Comparison of ENCODE assay signal across 7 mouse cellular contexts in the genomic region with DNA sequence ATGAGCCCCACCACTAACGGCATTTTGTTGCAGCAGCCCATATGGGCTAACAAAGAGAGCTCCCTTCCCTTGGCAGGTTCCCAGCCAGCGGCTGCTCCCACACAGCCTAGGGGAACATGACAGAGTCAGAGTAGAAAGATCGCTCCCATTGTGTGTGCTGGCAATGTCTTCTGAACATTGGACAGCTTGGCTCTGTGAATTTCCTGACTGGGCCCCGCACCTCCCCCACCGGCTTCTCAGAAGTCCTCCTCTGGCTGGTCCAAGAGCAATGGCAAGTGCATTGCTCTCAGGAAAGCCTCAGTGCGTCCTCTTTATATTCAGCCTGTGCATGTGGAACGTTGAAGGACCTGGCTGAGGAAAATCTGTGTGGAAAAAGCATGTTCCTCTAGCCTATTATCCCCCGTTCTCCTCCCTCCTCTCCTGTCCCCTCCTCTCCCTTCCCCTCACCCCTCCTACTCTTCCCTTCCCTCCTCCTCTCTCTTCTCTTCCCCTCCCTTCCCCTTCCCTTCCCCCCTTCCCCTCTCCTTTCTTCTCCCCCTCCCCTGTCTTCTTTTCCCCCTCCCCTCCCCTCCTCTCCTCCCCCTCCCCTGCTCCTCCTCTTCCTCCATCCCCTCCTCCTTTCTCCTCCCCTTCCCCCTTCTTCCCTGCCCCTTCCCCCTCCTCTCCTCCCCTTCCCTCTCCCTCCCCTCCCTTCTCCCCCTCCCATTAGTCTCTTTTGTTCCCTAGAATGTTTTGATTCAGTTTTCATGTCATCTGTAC. TPM values are rescaled to one million over a fixed set of nuclear protein-coding genes. Genes with fewer than 3 reads are reported as not detected.
DNase-seq lines count a peak whose midpoint lies in the region; ATAC-seq and TF ChIP-seq lines count a peak whose summit lies in the region.

No protein-coding gene starts in this region.

- no peaks in the 10 kb centered on the region for H3K79me2 ChIP-seq in heart, adult 2 months (replicated peaks; ENCODE audit: control insufficient read depth, insufficient read depth, low read length)

- H3K27ac ChIP-seq in embryonic facial prominence, embryonic 12.5 days = peak overlapping the region; percentile 18
- peak overlapping the region; percentile 74 for H3K27ac ChIP-seq in heart, adult 2 months
- H3K27ac ChIP-seq in kidney, adult 2 months (ENCODE audit: insufficient read depth, low read depth, low read length) = peak overlapping the region; percentile 93
- H3K27ac ChIP-seq in limb, embryonic 10.5 days = peak overlapping the region; percentile 72
- H3K27ac ChIP-seq in neural tube, embryonic 13.5 days (replicated peaks) = peak overlapping the region; percentile 95

- no peak for ATAC-seq in embryonic facial prominence, embryonic 12.5 days (ENCODE audit: insufficient number of reproducible peaks, insufficient read depth, low FRiP score, low TSS enrichment)
- peak; percentile 93 for ATAC-seq in neural tube, embryonic 13.5 days (ENCODE audit: low read depth)

- TF ChIP-seq EP300 in heart, adult 2 months (IDR thresholded peaks at IDR 0.05; ENCODE audit: insufficient read depth, low read depth, low read length) = no peak

- intact Hi-C loops in heart, adult 2 months (cut with DNase I) = no loop called here

- no peak overlapping the region for H3K9ac ChIP-seq in embryonic facial prominence, embryonic 12.5 days
- no peak overlapping the region for H3K9ac ChIP-seq in heart, adult 2 months (ENCODE audit: low read depth, low read length)
- peak overlapping the region; percentile 38; the same call in 1 of the 2 replicates for H3K9ac ChIP-seq in neural tube, embryonic 13.5 days

- peaks cover 12% of the 10 kb centered on the region for H3K4me1 ChIP-seq in embryonic facial prominence, embryonic 12.5 days
- H3K4me1 ChIP-seq in heart, adult 2 months (ENCODE audit: control insufficient read depth, insufficient read depth, low read length) = peaks cover 10% of the 10 kb centered on the region
- H3K4me1 ChIP-seq in kidney, adult 2 months (ENCODE audit: control insufficient read depth, insufficient read depth, low read length) = peaks cover 25% of the 10 kb centered on the region
- peaks cover 31% of the 10 kb centered on the region for H3K4me1 ChIP-seq in limb, embryonic 10.5 days
- H3K4me1 ChIP-seq in neural tube, embryonic 13.5 days (replicated peaks) = peaks cover 37% of the 10 kb centered on the region

- no peak for TF ChIP-seq CTCF in heart, adult 2 months (IDR thresholded peaks at IDR 0.05)
- no peak for TF ChIP-seq CTCF in kidney, adult 2 months (conservative IDR thresholded peaks at IDR 0.05; ENCODE audit: insufficient read depth, insufficient read length, low read depth, low read length)

- H3K27me3 ChIP-seq in embryonic facial prominence, embryonic 12.5 days = no peaks in the 10 kb centered on the region
- no peaks in the 10 kb centered on the region for H3K27me3 ChIP-seq in heart, adult 2 months (ENCODE audit: control insufficient read depth, insufficient read depth, low read length)
- no peaks in the 10 kb centered on the region for H3K27me3 ChIP-seq in kidney, adult 2 months (replicated peaks; ENCODE audit: control insufficient read depth, insufficient read depth, low read length)
- no peaks in the 10 kb centered on the region for H3K27me3 ChIP-seq in limb, embryonic 10.5 days (ENCODE audit: low read depth, poor library complexity, severe bottlenecking)
- H3K27me3 ChIP-seq in neural tube, embryonic 13.5 days = no peaks in the 10 kb centered on the region

- peak; percentile 58 for DNase-seq in adipocyte (ENCODE audit: low spot score)
- DNase-seq in heart, adult 2 months = peak; percentile 64 to 77
- DNase-seq in kidney, adult 2 months = peak; percentile 88
- no peak for DNase-seq in limb, embryonic 10.5 days (ENCODE audit: low spot score)
- no peak for DNase-seq in thymus, postnatal 10 days (ENCODE audit: low spot score in 2 of 2)

- no peak for TF ChIP-seq POLR2A in heart, adult 2 months (IDR thresholded peaks at IDR 0.05; ENCODE audit: insufficient read depth, low read depth, low read length)
- TF ChIP-seq POLR2A in kidney, adult 2 months (IDR thresholded peaks at IDR 0.05; ENCODE audit: low read depth, low read length) = no peak

- H3K9me3 ChIP-seq in embryonic facial prominence, embryonic 12.5 days = no peaks in the 10 kb centered on the region
- no peaks in the 10 kb centered on the region for H3K9me3 ChIP-seq in limb, embryonic 10.5 days (replicated peaks)
- no peaks in the 10 kb centered on the region for H3K9me3 ChIP-seq in neural tube, embryonic 13.5 days

- H3K4me2 ChIP-seq in embryonic facial prominence, embryonic 12.5 days (replicated peaks) = no peak overlapping the region
- peak overlapping the region; percentile 27 for H3K4me2 ChIP-seq in neural tube, embryonic 13.5 days

- 27% methylated on average over 8 of the region's 8 CpGs for WGBS in embryonic facial prominence, embryonic 12.5 days
- WGBS in heart, adult 2 months = 23% methylated on average over 8 of the region's 8 CpGs
- 18% methylated on average over 8 of the region's 8 CpGs for WGBS in kidney, adult 2 months
- 54% methylated on average over 8 of the region's 8 CpGs for WGBS in limb, embryonic 10.5 days
- WGBS in neural tube, embryonic 13.5 days = 12% methylated on average over 8 of the region's 8 CpGs

- peaks cover 9% of the 10 kb centered on the region for H3K36me3 ChIP-seq in embryonic facial prominence, embryonic 12.5 days
- H3K36me3 ChIP-seq in heart, adult 2 months (ENCODE audit: control insufficient read depth, insufficient read depth, low read length) = no peaks in the 10 kb centered on the region
- no peaks in the 10 kb centered on the region; the same call in 1 of the 2 replicates for H3K36me3 ChIP-seq in kidney, adult 2 months (ENCODE audit: control insufficient read depth, insufficient read depth, low read length)
- H3K36me3 ChIP-seq in limb, embryonic 10.5 days = peaks cover 13% of the 10 kb centered on the region
- peaks cover 12% of the 10 kb centered on the region for H3K36me3 ChIP-seq in neural tube, embryonic 13.5 days

- H3K4me3 ChIP-seq in embryonic facial prominence, embryonic 12.5 days = no peak overlapping the region
- H3K4me3 ChIP-seq in heart, adult 2 months = no peak overlapping the region
- H3K4me3 ChIP-seq in kidney, adult 2 months (ENCODE audit: insufficient read depth, low read depth, low read length) = no peak overlapping the region
- no peak overlapping the region for H3K4me3 ChIP-seq in limb, embryonic 10.5 days
- no peak overlapping the region for H3K4me3 ChIP-seq in neural tube, embryonic 13.5 days

RNA-seq across cellular contexts. Expression of gene Ndufv3, which starts 16.1 kb away (rescaled TPM):
- 219 and 253 TPM in 2 replicates for polyA plus RNA-seq in embryonic facial prominence, embryonic 12.5 days (2016; fragmentation: Nextera tagmentation; extraction: Ambion mirVana)
- 1,000 to 10,000 TPM; 1,326 to 1,509 TPM for total RNA-seq in heart, adult 2 months (2021)
- 764 and 972 TPM in 2 replicates for polyA plus RNA-seq in heart, adult 2 months (2012; rRNA removed)
- 387 and 475 TPM in 2 replicates for polyA plus RNA-seq in kidney, adult 2 months (2012; rRNA removed)
- polyA plus RNA-seq in limb, embryonic 10.5 days (2016; fragmentation: Nextera tagmentation; extraction: Ambion mirVana) = 201 and 213 TPM in 2 replicates
- 405 and 454 TPM in 2 replicates for polyA plus RNA-seq in neural tube, embryonic 13.5 days (2015; fragmentation: Nextera tagmentation; extraction: Ambion mirVana)

RNA-seq across cellular contexts. Expression of gene Wdr4, which starts 16.3 kb away (rescaled TPM):
- polyA plus RNA-seq in embryonic facial prominence, embryonic 12.5 days (2016; fragmentation: Nextera tagmentation; extraction: Ambion mirVana) = 39.8 and 44.5 TPM in 2 replicates
- 1 to 10 TPM; 5.2 to 5.6 TPM for total RNA-seq in heart, adult 2 months (2021)
- 9.8 and 9.9 TPM in 2 replicates for polyA plus RNA-seq in heart, adult 2 months (2012; rRNA removed)
- 28.3 and 29.6 TPM in 2 replicates for polyA plus RNA-seq in kidney, adult 2 months (2012; rRNA removed)
- polyA plus RNA-seq in limb, embryonic 10.5 days (2016; fragmentation: Nextera tagmentation; extraction: Ambion mirVana) = 69.5 and 73.2 TPM in 2 replicates
- polyA plus RNA-seq in neural tube, embryonic 13.5 days (2015; fragmentation: Nextera tagmentation; extraction: Ambion mirVana) = 31.7 and 32.1 TPM in 2 replicates

RNA-seq across cellular contexts. Expression of gene Pknox1, which starts 28.5 kb away (rescaled TPM):
- 26.7 and 27.1 TPM in 2 replicates for polyA plus RNA-seq in embryonic facial prominence, embryonic 12.5 days (2016; fragmentation: Nextera tagmentation; extraction: Ambion mirVana)
- total RNA-seq in heart, adult 2 months (2021) = 10 to 100 TPM in 1 of 2 experiments, 1 to 10 TPM in 1; 9.3 to 13.1 TPM
- polyA plus RNA-seq in heart, adult 2 months (2012; rRNA removed) = 6.8 and 16.4 TPM in 2 replicates
- 19.2 and 19.9 TPM in 2 replicates for polyA plus RNA-seq in kidney, adult 2 months (2012; rRNA removed)
- 37.6 and 40.2 TPM in 2 replicates for polyA plus RNA-seq in limb, embryonic 10.5 days (2016; fragmentation: Nextera tagmentation; extraction: Ambion mirVana)
- 48.0 and 52.6 TPM in 2 replicates for polyA plus RNA-seq in neural tube, embryonic 13.5 days (2015; fragmentation: Nextera tagmentation; extraction: Ambion mirVana)

Comparison
In these comparisons a context has a peak if more than half of its experiments do, and no peak if none do; other contexts are left out.
1. DNase-seq: peak in adipocyte (single experiment), heart, adult 2 months (2 of 2) and kidney, adult 2 months (single experiment); none in limb, embryonic 10.5 days (single experiment) and thymus, postnatal 10 days (0 of 2).
2. H3K27ac ChIP-seq: peak in every context shown above with its lines; median percentile 95 in neural tube, embryonic 13.5 days; 93 in kidney, adult 2 months; 74 in heart, adult 2 months; 72 in limb, embryonic 10.5 days; 18 in embryonic facial prominence, embryonic 12.5 days.